Mouse (Mus musculus): ENCODE measurements around the gene Dkk2. TPM values are rescaled to one million over a fixed set of nuclear protein-coding genes. Genes with fewer than 3 reads are reported as not detected.
A peak's percentile ranks its signal among the peaks of the same experiment; 100 is the strongest.

Dkk2 gene
- polyA plus RNA-seq, 1 experiment from 2014 or later = 1.8 TPM

- no peak for ATAC-seq (ENCODE audit: insufficient number of reproducible peaks, low FRiP score)
- H3K36me3 ChIP-seq = no peaks in the 10 kb centered on the region
- H3K9ac ChIP-seq = peak overlapping the region; percentile 53; the same call in 1 of the 2 replicates
- WGBS = under 1% methylated on average over 8 of the region's 8 CpGs
- peaks cover 17% of the 10 kb centered on the region for H3K27me3 ChIP-seq (replicated peaks)
- no peak overlapping the region for H3K27ac ChIP-seq (ENCODE audit: poor library complexity, severe bottlenecking)
- peak overlapping the region; percentile 46 for H3K4me3 ChIP-seq
- peaks cover 18% of the 10 kb centered on the region; the same call in 1 of the 2 replicates for H3K4me1 ChIP-seq (replicated peaks)
- H3K9me3 ChIP-seq (replicated peaks) = no peaks in the 10 kb centered on the region
- H3K4me2 ChIP-seq = peak overlapping the region; percentile 94
These were observed 412 bp upstream of the Dkk2 start for GRCm38 (mm10) chr3:132084680-132085079.

GRCm38 (mm10) chr3:132085823-132086350, 795 bp downstream of the Dkk2 start:
- H3K27ac ChIP-seq (ENCODE audit: poor library complexity, severe bottlenecking) = no peak overlapping the region
- 0 out of 2 replicates have a peak, but pooled peaks have one; percentile 7 for ATAC-seq (ENCODE audit: insufficient number of reproducible peaks, low FRiP score)
- no peaks in the 10 kb centered on the region for H3K36me3 ChIP-seq
- H3K9ac ChIP-seq = peak overlapping the region; percentile 53
- peaks cover 17% of the 10 kb centered on the region for H3K27me3 ChIP-seq (replicated peaks)
- H3K4me1 ChIP-seq (replicated peaks) = peaks cover 18% of the 10 kb centered on the region; the same call in 1 of the 2 replicates
- peak overlapping the region; percentile 94 for H3K4me2 ChIP-seq
- H3K4me3 ChIP-seq = peak overlapping the region; percentile 46
- H3K9me3 ChIP-seq (replicated peaks) = no peaks in the 10 kb centered on the region
- under 1% methylated on average over 23 of the region's 23 CpGs for WGBS

- Histone ChIP-seq H3K27ac (ENCODE audit: poor library complexity, severe bottlenecking) (no peak overlapping the region), H3K9ac (no peak overlapping the region), H3K9me3 (replicated peaks) (no peaks in the 10 kb centered on the region), H3K4me3 (peak overlapping the region; percentile 46), H3K4me2 (peak overlapping the region; percentile 94), H3K36me3 (no peaks in the 10 kb centered on the region), H3K27me3 (replicated peaks) (peaks cover 17% of the 10 kb centered on the region), H3K4me1 (replicated peaks) (peaks cover 18% of the 10 kb centered on the region; the same call in 1 of the 2 replicates)
- no peak for ATAC-seq (ENCODE audit: insufficient number of reproducible peaks, low FRiP score)
- WGBS = 26% methylated on average over 5 of the region's 5 CpGs
These were observed 1.4 kb downstream of the Dkk2 start for GRCm38 (mm10) chr3:132086461-132086860.

- peak overlapping the region; percentile 46 for H3K4me3 ChIP-seq
- peaks cover 17% of the 10 kb centered on the region for H3K27me3 ChIP-seq (replicated peaks)
- no peak overlapping the region for H3K27ac ChIP-seq (ENCODE audit: poor library complexity, severe bottlenecking)
- peak overlapping the region; percentile 94 for H3K4me2 ChIP-seq
- WGBS = under 1% methylated on average over 21 of the region's 21 CpGs
- H3K9ac ChIP-seq = peak overlapping the region; percentile 62; the same call in 1 of the 2 replicates
- H3K36me3 ChIP-seq = no peaks in the 10 kb centered on the region
- no peaks in the 10 kb centered on the region for H3K9me3 ChIP-seq (replicated peaks)
- peak; percentile 72 for ATAC-seq (ENCODE audit: insufficient number of reproducible peaks, low FRiP score)
- H3K4me1 ChIP-seq (replicated peaks) = peaks cover 18% of the 10 kb centered on the region; the same call in 1 of the 2 replicates
These were observed 2.0 kb downstream of the Dkk2 start for GRCm38 (mm10) chr3:132087011-132087486.

GRCm38 (mm10) chr3:132092983-132093382, 7.9 kb downstream of the Dkk2 start:
- no peak for ATAC-seq (ENCODE audit: insufficient number of reproducible peaks, low FRiP score)
- no peak overlapping the region for H3K9ac ChIP-seq

GRCm38 (mm10) chr3:132096296-132096695, 11.2 kb downstream of the Dkk2 start:
- 52% methylated on average over 6 of the region's 6 CpGs for WGBS
- no peaks in the 10 kb centered on the region for H3K4me1 ChIP-seq (replicated peaks)
- H3K27ac ChIP-seq (ENCODE audit: poor library complexity, severe bottlenecking) = no peak overlapping the region
- no peaks in the 10 kb centered on the region for H3K9me3 ChIP-seq (replicated peaks)
- no peak for ATAC-seq (ENCODE audit: insufficient number of reproducible peaks, low FRiP score)
- H3K4me2 ChIP-seq = no peak overlapping the region
- H3K36me3 ChIP-seq = no peaks in the 10 kb centered on the region
- no peaks in the 10 kb centered on the region for H3K27me3 ChIP-seq (replicated peaks)
- H3K9ac ChIP-seq = no peak overlapping the region
- no peak overlapping the region for H3K4me3 ChIP-seq

More at GRCm38 (mm10) chr3:132092983-132093382, 7.9 kb downstream of the Dkk2 start:
- Histone ChIP-seq H3K4me2 (no peak overlapping the region), H3K4me1 (replicated peaks) (no peaks in the 10 kb centered on the region), H3K27ac (ENCODE audit: poor library complexity, severe bottlenecking) (no peak overlapping the region), H3K27me3 (replicated peaks) (no peaks in the 10 kb centered on the region), H3K9me3 (replicated peaks) (no peaks in the 10 kb centered on the region), H3K36me3 (no peaks in the 10 kb centered on the region), H3K4me3 (no peak overlapping the region)
- 86% methylated on average over 3 of the region's 3 CpGs for WGBS

GRCm38 (mm10) chr3:132100746-132101145, 15.7 kb downstream of the Dkk2 start:
- no peaks in the 10 kb centered on the region for H3K27me3 ChIP-seq (replicated peaks)
- H3K9me3 ChIP-seq (replicated peaks) = no peaks in the 10 kb centered on the region
- no peak overlapping the region for H3K4me3 ChIP-seq
- no peak overlapping the region for H3K4me2 ChIP-seq
- 74% methylated on average over 3 of the region's 3 CpGs for WGBS
- H3K4me1 ChIP-seq (replicated peaks) = no peaks in the 10 kb centered on the region
- H3K9ac ChIP-seq = no peak overlapping the region
- no peaks in the 10 kb centered on the region for H3K36me3 ChIP-seq
- ATAC-seq (ENCODE audit: insufficient number of reproducible peaks, low FRiP score) = no peak
- no peak overlapping the region for H3K27ac ChIP-seq (ENCODE audit: poor library complexity, severe bottlenecking)

- H3K4me1 ChIP-seq (replicated peaks) = no peaks in the 10 kb centered on the region
- no peak overlapping the region for H3K27ac ChIP-seq (ENCODE audit: poor library complexity, severe bottlenecking)
- no peaks in the 10 kb centered on the region for H3K9me3 ChIP-seq (replicated peaks)
- peak overlapping the region; percentile 41 for H3K4me2 ChIP-seq
- WGBS = 57% methylated on average over 9 of the region's 9 CpGs
- no peak for ATAC-seq (ENCODE audit: insufficient number of reproducible peaks, low FRiP score)
- H3K27me3 ChIP-seq (replicated peaks) = no peaks in the 10 kb centered on the region
- no peak overlapping the region for H3K9ac ChIP-seq
- H3K36me3 ChIP-seq = no peaks in the 10 kb centered on the region
- no peak overlapping the region for H3K4me3 ChIP-seq
These were observed 17.9 kb downstream of the Dkk2 start for GRCm38 (mm10) chr3:132103020-132103419.

GRCm38 (mm10) chr3:132103454-132103853, 18.4 kb downstream of the Dkk2 start:
- no peak for ATAC-seq (ENCODE audit: insufficient number of reproducible peaks, low FRiP score)
- H3K27me3 ChIP-seq (replicated peaks) = no peaks in the 10 kb centered on the region
- 50% methylated on average over 7 of the region's 7 CpGs for WGBS
- H3K4me2 ChIP-seq = peak overlapping the region; percentile 41
- H3K4me3 ChIP-seq = no peak overlapping the region
- H3K27ac ChIP-seq (ENCODE audit: poor library complexity, severe bottlenecking) = no peak overlapping the region
- H3K9ac ChIP-seq = no peak overlapping the region
- no peaks in the 10 kb centered on the region for H3K9me3 ChIP-seq (replicated peaks)
- no peaks in the 10 kb centered on the region for H3K4me1 ChIP-seq (replicated peaks)
- no peaks in the 10 kb centered on the region for H3K36me3 ChIP-seq

- WGBS = 80% methylated on average over 7 of the region's 7 CpGs
These were observed 30.9 kb downstream of the Dkk2 start for GRCm38 (mm10) chr3:132115772-132116511.

GRCm38 (mm10) chr3:132121344-132121743, 36.3 kb downstream of the Dkk2 start:
- no peak for ATAC-seq (ENCODE audit: insufficient number of reproducible peaks, low FRiP score)
- H3K4me1 ChIP-seq (replicated peaks) = no peaks in the 10 kb centered on the region
- H3K9me3 ChIP-seq (replicated peaks) = no peaks in the 10 kb centered on the region
- no peak overlapping the region for H3K27ac ChIP-seq (ENCODE audit: poor library complexity, severe bottlenecking)
- H3K9ac ChIP-seq = no peak overlapping the region
- 82% methylated on average over 5 of the region's 5 CpGs for WGBS
- H3K36me3 ChIP-seq = no peaks in the 10 kb centered on the region
- no peak overlapping the region for H3K4me2 ChIP-seq
- H3K4me3 ChIP-seq = no peak overlapping the region
- H3K27me3 ChIP-seq (replicated peaks) = no peaks in the 10 kb centered on the region

More at GRCm38 (mm10) chr3:132115772-132116511, 30.9 kb downstream of the Dkk2 start:
- Histone ChIP-seq H3K27ac (ENCODE audit: poor library complexity, severe bottlenecking) (no peak overlapping the region), H3K36me3 (no peaks in the 10 kb centered on the region), H3K27me3 (replicated peaks) (no peaks in the 10 kb centered on the region), H3K4me2 (no peak overlapping the region), H3K4me3 (no peak overlapping the region), H3K4me1 (replicated peaks) (no peaks in the 10 kb centered on the region), H3K9ac (no peak overlapping the region), H3K9me3 (replicated peaks) (no peaks in the 10 kb centered on the region)
- ATAC-seq (ENCODE audit: insufficient number of reproducible peaks, low FRiP score) = no peak
